Mouse (Mus musculus) G1E (cell line): Measurements from ENCODE around the gene Zbp1.

Source experiments
- CTCF ChIP-seq: IDR thresholded peaks from 2 replicates; pipeline ENCODE4 v1.5.1; 2012; ENCODE audit warnings: low read depth, low read length, inconsistent platforms, mixed read lengths
- GATA1 ChIP-seq: IDR thresholded peaks from 2 replicates; pipeline ENCODE4 v1.6.1; 2012; ENCODE audit warnings: borderline replicate concordance, low read length, inconsistent platforms, mixed read lengths
- TAL1 ChIP-seq: conservative IDR thresholded peaks from 2 replicates; pipeline ENCODE4 v1.6.1; 2012; ENCODE audit warnings: low read depth, low read length, inconsistent platforms, mixed read lengths

GRCm38 (mm10) chr2:173168411-173168851, 50.3 kb downstream of the Zbp1 start:
- TF ChIP-seq CTCF (no peak), TAL1 (no peak), GATA1 (no peak)
